In genomic region chr12:31073412-31074354, GRCm38 (mm10) we compare ENCODE assay signal across 8 mouse cellular contexts. TPM values are rescaled to one million over a fixed set of nuclear protein-coding genes. Genes with fewer than 3 reads are reported as not detected.
A peak's percentile ranks its signal among the peaks of the same experiment; 100 is the strongest.
DNase-seq lines count a peak whose midpoint lies in the region; ATAC-seq lines count a peak whose summit lies in the region.

TSS of gene Fam110c (plus strand) at chr12:31073861.

- peak; percentile 11 to 18 for DNase-seq in cerebellum, postnatal 25 days
- no peak for DNase-seq in cerebellum, adult 8-10 months
- DNase-seq in embryo, embryonic 10 days (ENCODE audit: low spot score), result peak; percentile 47
- peak; percentile 95 to 96 for DNase-seq in kidney, postnatal 36 days
- DNase-seq in layer of hippocampus, adult 8-10 months (ENCODE audit: low spot score in 2 of 2), result no peak

- peaks cover 12% of the 10 kb centered on the region for H3K4me1 ChIP-seq in heart, embryonic 16.5 days (ENCODE audit: control insufficient read depth, insufficient read depth, low read length)
- H3K4me1 ChIP-seq in stomach, embryonic 16.5 days (ENCODE audit: control insufficient read depth, insufficient read depth, low read length), result 0 out of 2 replicates have a peak, but pooled peaks cover 6% of the 10 kb centered on the region

- H3K36me3 ChIP-seq in heart, embryonic 16.5 days (ENCODE audit: control insufficient read depth, insufficient read depth), result no peaks in the 10 kb centered on the region
- H3K36me3 ChIP-seq in stomach, embryonic 16.5 days (ENCODE audit: control insufficient read depth, insufficient read depth, low read length), result no peaks in the 10 kb centered on the region

- no peak within 1 kb of the TSS for H3K27ac ChIP-seq in heart, embryonic 16.5 days (ENCODE audit: low read length)
- H3K27ac ChIP-seq in stomach, embryonic 16.5 days (ENCODE audit: low read length), result peak within 1 kb of the TSS; percentile 66

- 2% methylated on average over 50 of the region's 50 CpGs for WGBS in heart, embryonic 16.5 days
- under 1% methylated on average over 50 of the region's 50 CpGs for WGBS in stomach, embryonic 16.5 days

- no peaks in the 10 kb centered on the region for H3K9me3 ChIP-seq in heart, embryonic 16.5 days (replicated peaks; ENCODE audit: control insufficient read depth, low read length)
- H3K9me3 ChIP-seq in stomach, embryonic 16.5 days (replicated peaks; ENCODE audit: control insufficient read depth, low read length), result no peaks in the 10 kb centered on the region

- H3K9ac ChIP-seq in heart, embryonic 16.5 days (ENCODE audit: low read length), result peak within 1 kb of the TSS; percentile 68
- peak within 1 kb of the TSS; percentile 81 for H3K9ac ChIP-seq in stomach, embryonic 16.5 days (ENCODE audit: low read length)

- ATAC-seq in heart, embryonic 16.5 days (replicated peaks; ENCODE audit: extremely low read depth, insufficient read depth, low FRiP score), result peak; percentile 41
- peak; percentile 15 for ATAC-seq in megakaryocyte progenitor cell, adult 5-6 weeks (replicated peaks; ENCODE audit: poor library complexity)
- peak; percentile 94 for ATAC-seq in stomach, embryonic 16.5 days (ENCODE audit: insufficient read depth, low FRiP score)

- H3K4me3 ChIP-seq in heart, embryonic 16.5 days (ENCODE audit: low read length), result peak within 1 kb of the TSS; percentile 65
- H3K4me3 ChIP-seq in stomach, embryonic 16.5 days (replicated peaks; ENCODE audit: low read length), result peak within 1 kb of the TSS; percentile 66

- peaks cover 18% of the 10 kb centered on the region for H3K27me3 ChIP-seq in heart, embryonic 16.5 days (ENCODE audit: control insufficient read depth, insufficient read depth, low read length)
- peaks cover 6% of the 10 kb centered on the region; the same call in 1 of the 2 replicates for H3K27me3 ChIP-seq in stomach, embryonic 16.5 days (ENCODE audit: control insufficient read depth, insufficient read depth, low read length)

- H3K4me2 ChIP-seq in heart, embryonic 16.5 days (ENCODE audit: low read depth, low read length), result peak within 1 kb of the TSS; percentile 99
- peak within 1 kb of the TSS; percentile 78 for H3K4me2 ChIP-seq in stomach, embryonic 16.5 days (ENCODE audit: low read depth, low read length)

RNA-seq across cellular contexts. Expression of gene Fam110c, which starts in this region (rescaled TPM):
- 1.7 and 1.9 TPM in 2 replicates for polyA plus RNA-seq in heart, embryonic 16.5 days (2015; fragmentation: Nextera tagmentation; extraction: Ambion mirVana)
- total RNA-seq in megakaryocyte progenitor cell, adult 5-6 weeks (2015), result 0.05 and 0.64 TPM in 2 replicates
- total RNA-seq in megakaryocyte progenitor cell, adult 5-6 weeks (2017), result 0.07 and 0.08 TPM in 2 replicates
- polyA plus RNA-seq in stomach, embryonic 16.5 days (2015; fragmentation: Nextera tagmentation; extraction: Ambion mirVana), result 11.4 and 12.9 TPM in 2 replicates
- under 1 TPM in 2 of 4 experiments, not detected in 2; 0.09 to 0.17 TPM for total RNA-seq in layer of hippocampus, adult 8-10 months (2022)

Comparison
In these comparisons a context has a peak if more than half of its experiments do, and no peak if none do; other contexts are left out.
1. DNase-seq: peak in cerebellum, postnatal 25 days (2 of 2), embryo, embryonic 10 days (single experiment) and kidney, postnatal 36 days (2 of 2); none in cerebellum, adult 8-10 months (single experiment) and layer of hippocampus, adult 8-10 months (0 of 2).
2. Peak in ATAC-seq in megakaryocyte progenitor cell, adult 5-6 weeks; RNA of the gene not detected or under 1 TPM.
3. ATAC-seq: peak in every context shown above with its lines; median percentile 94 in stomach, embryonic 16.5 days; 41 in heart, embryonic 16.5 days; 15 in megakaryocyte progenitor cell, adult 5-6 weeks.